Mouse (Mus musculus) layer of hippocampus, adult 2 months (tissue): Measurements from ENCODE around the gene Cdk17. TPM values are rescaled to one million over a fixed set of nuclear protein-coding genes. Genes with fewer than 3 reads are reported as not detected.
A peak's percentile ranks its signal among the peaks of the same experiment; 100 is the strongest.

Experiments
- DNase-seq, 2 experiments: peaks; one replicate each; pipeline ENCODE4 v3.0.0; 2022; ENCODE audit warnings: low spot score in 2 of 2
- H3K27ac ChIP-seq: fragments of 200-600 bp; 2 replicates; pipeline ENCODE4 v1.8.1; 2022
- H3K4me3 ChIP-seq: fragments of 200-600 bp; 2 replicates; pipeline ENCODE4 v1.8.1; 2022; ENCODE audit warnings: mild to moderate bottlenecking
- CTCF ChIP-seq: fragments of 200-600 bp; conservative IDR thresholded peaks from 2 replicates; pipeline ENCODE4 v1.8.1; 2022; ENCODE audit warnings: antibody characterized with exemption, mild to moderate bottlenecking, moderate library complexity
- total RNA-seq, 2 experiments: library from RNA; stranded (reverse); gene quantifications; 2 replicates each; pipeline ENCODE4 v1.2.3; 2021

The Cdk17 gene
- total RNA-seq, 2 experiments from 2014 or later = 206 to 219 TPM

GRCm38 (mm10) chr10:93280586-93280985 is 119.9 kb downstream of the Cdk17 start:
- peak; percentile 30 for TF ChIP-seq CTCF
- no peak for DNase-seq
- peak overlapping the region; percentile 92 for H3K27ac ChIP-seq
- peak overlapping the region; percentile 30 for H3K4me3 ChIP-seq

- Histone ChIP-seq H3K4me3 (peak overlapping the region; percentile 30), H3K27ac (peak overlapping the region; percentile 92)
- no peak for DNase-seq
- no peak for TF ChIP-seq CTCF
These were observed 120.4 kb downstream of the Cdk17 start for GRCm38 (mm10) chr10:93281092-93281491.

GRCm38 (mm10) chr10:93282526-93282964 is 121.9 kb downstream of the Cdk17 start:
- DNase-seq = no peak
- no peak for TF ChIP-seq CTCF
- Histone ChIP-seq H3K27ac (peak overlapping the region; percentile 92), H3K4me3 (no peak overlapping the region)

GRCm38 (mm10) chr10:93283258-93283657 is 122.6 kb downstream of the Cdk17 start:
- peak overlapping the region; percentile 92; the same call in 1 of the 2 replicates for H3K27ac ChIP-seq
- DNase-seq = no peak
- TF ChIP-seq CTCF = peak; percentile 81
- H3K4me3 ChIP-seq = no peak overlapping the region

- TF ChIP-seq CTCF = no peak
- DNase-seq = no peak
- H3K27ac ChIP-seq = no peak overlapping the region
- no peak overlapping the region for H3K4me3 ChIP-seq
These were observed 124.8 kb downstream of the Cdk17 start for GRCm38 (mm10) chr10:93285489-93285888.

GRCm38 (mm10) chr10:93287551-93288145 is 127.0 kb downstream of the Cdk17 start:
- no peak for TF ChIP-seq CTCF
- DNase-seq = no peak
- H3K4me3 ChIP-seq = no peak overlapping the region
- no peak overlapping the region for H3K27ac ChIP-seq

GRCm38 (mm10) chr10:93288336-93288735 is 127.7 kb downstream of the Cdk17 start:
- H3K27ac ChIP-seq = peak overlapping the region; percentile 24; the same call in 1 of the 2 replicates
- no peak overlapping the region for H3K4me3 ChIP-seq
- no peak for TF ChIP-seq CTCF
- DNase-seq = no peak

- H3K27ac ChIP-seq = peak overlapping the region; percentile 24; the same call in 1 of the 2 replicates
- no peak for TF ChIP-seq CTCF
- no peak overlapping the region for H3K4me3 ChIP-seq
- no peak for DNase-seq
These were observed 128.7 kb downstream of the Cdk17 start for GRCm38 (mm10) chr10:93289404-93289803.

GRCm38 (mm10) chr10:93291352-93291751 is 130.7 kb downstream of the Cdk17 start:
- TF ChIP-seq CTCF = peak; percentile 71
- Histone ChIP-seq H3K27ac (peak overlapping the region; percentile 32; the same call in 1 of the 2 replicates), H3K4me3 (no peak overlapping the region; the same call in 1 of the 2 replicates)
- DNase-seq = peak in 1 of 2 experiments; percentile 38

GRCm38 (mm10) chr10:93291843-93292242 is 131.2 kb downstream of the Cdk17 start:
- peak overlapping the region; percentile 32; the same call in 1 of the 2 replicates for H3K27ac ChIP-seq
- peak; percentile 65 for TF ChIP-seq CTCF
- peak; percentile 75 to 78 for DNase-seq
- no peak overlapping the region; the same call in 1 of the 2 replicates for H3K4me3 ChIP-seq

- no peak overlapping the region for H3K4me3 ChIP-seq
- TF ChIP-seq CTCF = no peak
- H3K27ac ChIP-seq = peak overlapping the region; percentile 40; the same call in 1 of the 2 replicates
- DNase-seq = no peak
These were observed 132.9 kb downstream of the Cdk17 start for GRCm38 (mm10) chr10:93293621-93294020.

GRCm38 (mm10) chr10:93294547-93295219 is 134.0 kb downstream of the Cdk17 start:
- Histone ChIP-seq H3K27ac (peak overlapping the region; percentile 7; the same call in 1 of the 2 replicates), H3K4me3 (no peak overlapping the region)
- TF ChIP-seq CTCF = no peak
- DNase-seq = no peak

- peak overlapping the region; percentile 55; the same call in 1 of the 2 replicates for H3K27ac ChIP-seq
- no peak for DNase-seq
- no peak overlapping the region for H3K4me3 ChIP-seq
- peak; percentile 31 for TF ChIP-seq CTCF
These were observed 137.1 kb downstream of the Cdk17 start for GRCm38 (mm10) chr10:93297774-93298173.
